Mouse (Mus musculus) midbrain, embryonic 16.5 days (tissue): ENCODE data around the gene Mrvi1. TPM values are rescaled to one million over a fixed set of nuclear protein-coding genes. Genes with fewer than 3 reads are reported as not detected.

ENCODE experiments used
- ATAC-seq: fragments of 200-750 bp; cut with Nextera tagmentation; 2 replicates; pipeline ENCODE4 v1.8.0; 2017; ENCODE audit warnings: moderate TSS enrichment
- H3K27ac ChIP-seq: fragments of 300-500 bp; sonication (generic); 2 replicates; pipeline ENCODE4 v1.5.1; 2014; ENCODE audit warnings: mild to moderate bottlenecking, low read length, mixed read lengths
- H3K27me3 ChIP-seq: fragments of 300-500 bp; sonication (generic); 2 replicates; pipeline ENCODE4 v1.6.1; 2014; ENCODE audit warnings: low read depth, low read length, mixed read lengths; ENCODE audit not compliant: control insufficient read depth, insufficient read depth
- H3K36me3 ChIP-seq: fragments of 300-500 bp; sonication (generic); 2 replicates; pipeline ENCODE4 v1.6.1; 2014; ENCODE audit warnings: mild to moderate bottlenecking, low read length, moderate library complexity, mixed read lengths; ENCODE audit not compliant: control insufficient read depth, insufficient read depth
- H3K4me1 ChIP-seq: fragments of 300-500 bp; sonication (generic); 2 replicates; pipeline ENCODE4 v1.6.1; 2014; ENCODE audit warnings: mild to moderate bottlenecking, low read length, mixed read lengths; ENCODE audit not compliant: control insufficient read depth, insufficient read depth
- H3K4me2 ChIP-seq: fragments of 300-500 bp; sonication (generic); 2 replicates; pipeline ENCODE4 v1.6.1; 2014; ENCODE audit warnings: mild to moderate bottlenecking, low read length, mixed read lengths
- H3K4me3 ChIP-seq: fragments of 300-500 bp; sonication (generic); 2 replicates; pipeline ENCODE4 v1.5.1; 2014; ENCODE audit warnings: low read depth, mild to moderate bottlenecking, low read length, moderate library complexity, mixed read lengths
- H3K9ac ChIP-seq: fragments of 300-500 bp; sonication (generic); 2 replicates; pipeline ENCODE4 v1.6.1; 2014; ENCODE audit warnings: low read depth, low read length, mixed read lengths
- H3K9me3 ChIP-seq: fragments of 300-500 bp; sonication (generic); replicated peaks from 2 replicates; pipeline ENCODE4 v1.6.1; 2014; ENCODE audit warnings: mild to moderate bottlenecking, low read length, mixed read lengths; ENCODE audit not compliant: control insufficient read depth, poor library complexity, severe bottlenecking
- WGBS: fragments of 180-500 bp; shearing (Covaris S2); extraction: QIAGEN DNeasy Blood & Tissue Kit; methylation state at CpG from one replicate; pipeline ENCODE4 v1.1.7; 2014; 5-methylcytosine and 5-hydroxymethylcytosine counted together
- polyA plus RNA-seq: library from polyadenylated mRNA; unstranded; fragments of >200 nt; fragmentation: Nextera tagmentation; extraction: Ambion mirVana; gene quantifications from 2 replicates; pipeline ENCODE4 v1.2.1, GENCODE M21; 2015

The Mrvi1 gene
- polyA plus RNA-seq, 1 experiment from 2014 or later: 0.77 TPM

DNA sequence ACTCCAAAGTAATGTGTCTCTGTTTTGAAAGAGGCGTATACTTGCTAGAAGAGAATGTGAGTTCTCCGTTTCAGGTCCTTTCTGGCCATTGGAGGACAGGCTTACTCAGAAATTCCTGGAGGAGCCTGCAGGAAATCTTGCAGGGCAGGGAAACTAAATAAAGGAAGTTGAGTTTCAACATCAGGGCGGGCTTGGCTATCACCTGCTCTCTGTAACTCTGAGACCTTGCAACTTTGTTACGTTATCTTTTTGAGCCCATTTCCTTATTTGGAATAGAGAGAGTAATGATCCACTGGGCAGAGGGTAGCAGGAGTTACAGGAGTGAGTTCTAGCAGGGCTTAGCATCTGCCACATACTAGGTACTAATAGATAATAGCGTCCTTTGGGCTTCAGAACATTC, 122.1 kb downstream of the Mrvi1 start:
- Histone ChIP-seq H3K36me3 (no peaks in the 10 kb centered on the region), H3K27ac (no peak overlapping the region), H3K4me3 (no peak overlapping the region), H3K9me3 (no peaks in the 10 kb centered on the region), H3K4me2 (no peak overlapping the region), H3K9ac (no peak overlapping the region), H3K4me1 (no peaks in the 10 kb centered on the region), H3K27me3 (no peaks in the 10 kb centered on the region)
- WGBS: 87% methylated on average over 5 of the region's 5 CpGs
- ATAC-seq: no peak

DNA sequence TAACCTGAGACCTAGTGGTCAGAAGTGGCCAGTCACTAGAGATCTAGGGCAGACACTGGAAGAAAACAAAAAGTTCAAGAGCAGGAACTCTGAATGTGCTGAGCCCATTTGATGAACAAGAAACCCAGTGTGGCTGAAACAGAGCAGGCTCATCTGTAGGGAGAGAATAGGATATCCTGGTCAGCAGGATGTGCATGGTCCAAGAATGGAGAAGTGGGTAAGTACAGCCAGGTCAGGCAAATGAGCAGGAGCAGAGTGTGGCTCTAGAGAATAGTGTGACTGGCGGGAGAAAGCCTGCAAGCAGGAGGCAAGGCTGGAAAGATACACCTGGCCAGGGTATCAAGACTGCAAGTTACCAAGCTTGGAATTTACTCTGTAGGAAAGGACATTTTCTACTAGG, 126.7 kb downstream of the Mrvi1 start:
- H3K9ac ChIP-seq: no peak overlapping the region
- H3K9me3 ChIP-seq: no peaks in the 10 kb centered on the region
- H3K36me3 ChIP-seq: no peaks in the 10 kb centered on the region
- no peaks in the 10 kb centered on the region for H3K4me1 ChIP-seq
- ATAC-seq: no peak
- no peak overlapping the region for H3K27ac ChIP-seq
- no peaks in the 10 kb centered on the region for H3K27me3 ChIP-seq
- WGBS: 90% methylated on average over 1 of the region's 1 CpGs
- no peak overlapping the region for H3K4me3 ChIP-seq
- no peak overlapping the region for H3K4me2 ChIP-seq

DNA sequence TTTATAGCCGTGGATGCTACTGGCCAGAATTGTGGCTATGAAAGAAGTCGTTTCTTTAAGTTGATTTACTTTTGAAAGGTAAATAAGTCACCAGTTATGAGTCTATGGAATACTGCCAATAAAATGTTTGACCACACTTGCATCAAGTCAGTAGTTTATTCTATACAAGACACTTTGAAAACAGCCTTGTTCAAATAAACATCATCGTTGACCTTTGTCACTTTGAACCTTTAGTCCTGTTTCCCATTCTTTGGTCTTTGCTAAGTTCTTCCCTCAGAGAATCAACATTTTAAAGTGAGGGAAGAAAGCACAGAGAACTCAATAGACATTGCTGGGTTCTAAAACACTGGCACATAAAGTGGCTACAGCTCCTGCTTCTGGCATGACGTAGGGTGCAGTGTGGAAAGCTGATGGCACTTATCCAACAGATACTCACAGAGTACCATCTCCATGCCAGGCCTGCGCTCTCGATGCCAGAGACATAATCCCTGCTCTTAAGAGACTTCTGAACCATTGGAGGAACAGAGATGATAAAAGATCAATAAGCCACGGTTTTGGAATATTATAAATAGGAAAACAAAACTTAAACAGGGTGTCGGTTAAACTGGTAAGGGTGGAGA, 127.2 kb downstream of the Mrvi1 start:
- Histone ChIP-seq H3K4me3 (no peak overlapping the region), H3K9me3 (no peaks in the 10 kb centered on the region), H3K4me2 (no peak overlapping the region), H3K4me1 (no peaks in the 10 kb centered on the region), H3K9ac (no peak overlapping the region), H3K36me3 (no peaks in the 10 kb centered on the region), H3K27ac (no peak overlapping the region), H3K27me3 (no peaks in the 10 kb centered on the region)
- no peak for ATAC-seq
- 83% methylated on average over 8 of the region's 8 CpGs for WGBS

DNA sequence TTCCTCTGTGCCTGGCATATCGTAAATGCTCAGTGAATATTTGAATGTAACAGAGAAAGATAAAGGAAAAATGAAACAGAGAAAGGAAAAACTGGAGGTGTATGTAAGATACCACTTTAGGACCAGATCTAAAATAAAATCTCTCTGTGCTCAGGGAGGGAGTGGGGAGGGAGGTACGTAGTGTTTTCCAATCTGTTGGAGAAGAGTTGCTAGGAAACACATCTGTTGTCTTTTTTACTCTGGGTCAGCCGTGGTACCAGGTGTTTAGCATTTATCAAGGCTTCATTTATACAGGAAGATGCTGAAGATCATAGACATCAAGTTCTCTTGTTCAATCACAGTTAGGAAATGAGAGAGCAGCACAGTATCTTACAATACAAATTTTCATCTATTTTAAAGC, 127.7 kb downstream of the Mrvi1 start:
- H3K36me3 ChIP-seq: no peaks in the 10 kb centered on the region
- H3K9me3 ChIP-seq: no peaks in the 10 kb centered on the region
- no peaks in the 10 kb centered on the region for H3K27me3 ChIP-seq
- H3K4me2 ChIP-seq: no peak overlapping the region
- no peak overlapping the region for H3K27ac ChIP-seq
- WGBS: 61% methylated on average over 3 of the region's 3 CpGs
- no peaks in the 10 kb centered on the region for H3K4me1 ChIP-seq
- no peak for ATAC-seq
- H3K9ac ChIP-seq: no peak overlapping the region
- no peak overlapping the region for H3K4me3 ChIP-seq

DNA sequence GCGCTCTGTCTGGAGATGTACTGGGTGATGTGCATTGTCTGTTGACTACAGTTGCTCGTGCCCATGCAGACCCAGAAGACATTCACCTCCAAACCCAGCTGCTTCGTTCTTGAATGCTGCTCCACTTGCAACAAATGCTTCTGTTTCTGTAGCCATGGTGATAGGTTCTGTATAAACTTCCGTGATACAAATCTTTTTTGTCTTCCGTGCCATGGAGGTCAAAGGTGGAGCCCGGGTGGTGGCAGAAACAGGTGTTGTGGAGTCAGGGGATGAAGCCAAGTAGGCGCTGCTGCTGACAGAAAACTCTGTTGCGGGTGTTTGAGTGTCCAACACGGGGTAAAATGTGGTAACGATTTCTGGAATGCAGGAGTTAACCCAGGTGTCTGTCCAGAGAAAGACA, 128.7 kb downstream of the Mrvi1 start:
- Histone ChIP-seq H3K4me1 (no peaks in the 10 kb centered on the region), H3K36me3 (no peaks in the 10 kb centered on the region), H3K27ac (no peak overlapping the region), H3K9ac (no peak overlapping the region), H3K27me3 (no peaks in the 10 kb centered on the region), H3K9me3 (no peaks in the 10 kb centered on the region), H3K4me3 (no peak overlapping the region), H3K4me2 (no peak overlapping the region)
- 53% methylated on average over 10 of the region's 10 CpGs for WGBS
- no peak for ATAC-seq

DNA sequence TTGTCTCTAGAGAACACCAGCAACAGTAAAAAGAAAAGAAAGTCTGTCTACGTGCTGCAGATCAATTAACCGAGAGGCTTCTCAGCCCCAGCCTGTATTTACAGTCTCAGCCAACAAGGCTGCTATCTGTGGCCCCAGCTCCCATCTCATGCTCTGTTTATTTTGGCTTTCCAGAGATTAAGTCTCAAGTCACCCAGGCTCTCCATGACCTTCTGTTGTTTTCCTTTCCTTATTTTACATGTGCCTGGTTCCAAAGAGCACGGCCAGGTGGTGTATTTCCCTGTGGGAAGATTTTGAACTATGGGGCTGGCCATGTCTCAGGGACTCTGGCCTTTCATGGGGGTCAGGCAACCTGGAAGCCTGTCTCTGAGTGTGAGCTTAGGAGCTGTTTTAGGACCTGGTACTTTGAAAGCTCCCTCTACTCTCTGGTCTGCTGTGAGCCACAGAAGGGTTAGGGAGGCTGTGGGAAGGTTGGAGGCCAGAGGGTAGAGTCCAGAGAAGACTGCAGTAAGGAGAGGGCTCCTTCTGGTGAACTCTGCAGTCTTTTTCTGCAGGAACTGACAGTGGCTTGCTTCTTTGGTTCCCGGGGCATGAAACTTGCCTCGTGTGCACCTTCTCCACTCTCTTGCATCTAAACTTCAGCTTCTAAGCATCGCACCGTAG, 130.6 kb downstream of the Mrvi1 start:
- Histone ChIP-seq H3K27me3 (no peaks in the 10 kb centered on the region), H3K9me3 (no peaks in the 10 kb centered on the region), H3K4me3 (no peak overlapping the region), H3K4me1 (no peaks in the 10 kb centered on the region), H3K9ac (no peak overlapping the region), H3K27ac (no peak overlapping the region), H3K4me2 (no peak overlapping the region), H3K36me3 (no peaks in the 10 kb centered on the region)
- 84% methylated on average over 7 of the region's 7 CpGs for WGBS
- no peak for ATAC-seq

DNA sequence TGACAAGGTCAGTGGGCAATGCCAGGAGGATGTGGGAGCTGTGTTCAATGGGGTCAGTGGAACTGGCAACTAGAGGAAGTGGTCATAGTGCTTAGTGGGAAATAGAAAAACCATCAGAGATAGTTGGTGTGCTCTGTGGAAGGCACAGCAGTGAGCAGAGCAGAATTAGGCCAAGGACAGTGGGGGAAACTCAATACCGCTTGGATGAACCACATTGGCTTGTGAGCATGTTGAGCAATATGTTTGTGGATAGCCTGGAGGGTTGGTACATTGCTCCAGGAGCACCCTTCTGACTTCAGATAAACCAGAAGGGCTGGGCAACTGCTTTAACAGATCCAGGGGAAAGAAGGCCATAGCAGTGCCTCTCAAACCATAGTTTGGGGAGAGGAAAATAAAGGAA, 133.9 kb downstream of the Mrvi1 start:
- Histone ChIP-seq H3K4me1 (peaks cover 3% of the 10 kb centered on the region), H3K27me3 (no peaks in the 10 kb centered on the region), H3K4me3 (no peak overlapping the region), H3K9ac (no peak overlapping the region), H3K9me3 (no peaks in the 10 kb centered on the region), H3K27ac (no peak overlapping the region), H3K4me2 (no peak overlapping the region), H3K36me3 (no peaks in the 10 kb centered on the region)
- ATAC-seq: no peak
- WGBS: 81% methylated on average over 1 of the region's 1 CpGs

DNA sequence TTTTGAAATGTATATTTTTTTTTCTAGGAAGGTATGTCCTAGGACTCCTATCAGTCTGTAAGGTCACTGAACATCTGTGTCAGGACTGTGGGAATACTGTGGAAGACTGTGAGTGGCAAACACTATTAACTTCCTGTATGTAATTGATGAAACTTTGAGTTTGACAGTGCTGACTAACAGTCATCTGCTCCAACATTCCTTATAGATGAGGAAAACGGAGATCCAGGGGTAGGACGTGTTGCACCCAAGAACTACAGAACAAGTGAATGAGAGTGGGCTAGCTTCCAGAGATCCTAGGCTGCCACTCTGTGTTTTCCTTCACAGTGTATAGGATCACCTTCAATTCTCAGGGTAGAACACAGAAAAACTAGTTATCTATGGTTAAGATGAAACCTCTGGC, 134.9 kb downstream of the Mrvi1 start:
- Histone ChIP-seq H3K9me3 (no peaks in the 10 kb centered on the region), H3K4me3 (no peak overlapping the region), H3K4me2 (no peak overlapping the region), H3K27me3 (no peaks in the 10 kb centered on the region), H3K27ac (no peak overlapping the region), H3K4me1 (peaks cover 6% of the 10 kb centered on the region), H3K9ac (no peak overlapping the region), H3K36me3 (no peaks in the 10 kb centered on the region)
- WGBS: 86% methylated on average over 2 of the region's 2 CpGs
- ATAC-seq: no peak

DNA sequence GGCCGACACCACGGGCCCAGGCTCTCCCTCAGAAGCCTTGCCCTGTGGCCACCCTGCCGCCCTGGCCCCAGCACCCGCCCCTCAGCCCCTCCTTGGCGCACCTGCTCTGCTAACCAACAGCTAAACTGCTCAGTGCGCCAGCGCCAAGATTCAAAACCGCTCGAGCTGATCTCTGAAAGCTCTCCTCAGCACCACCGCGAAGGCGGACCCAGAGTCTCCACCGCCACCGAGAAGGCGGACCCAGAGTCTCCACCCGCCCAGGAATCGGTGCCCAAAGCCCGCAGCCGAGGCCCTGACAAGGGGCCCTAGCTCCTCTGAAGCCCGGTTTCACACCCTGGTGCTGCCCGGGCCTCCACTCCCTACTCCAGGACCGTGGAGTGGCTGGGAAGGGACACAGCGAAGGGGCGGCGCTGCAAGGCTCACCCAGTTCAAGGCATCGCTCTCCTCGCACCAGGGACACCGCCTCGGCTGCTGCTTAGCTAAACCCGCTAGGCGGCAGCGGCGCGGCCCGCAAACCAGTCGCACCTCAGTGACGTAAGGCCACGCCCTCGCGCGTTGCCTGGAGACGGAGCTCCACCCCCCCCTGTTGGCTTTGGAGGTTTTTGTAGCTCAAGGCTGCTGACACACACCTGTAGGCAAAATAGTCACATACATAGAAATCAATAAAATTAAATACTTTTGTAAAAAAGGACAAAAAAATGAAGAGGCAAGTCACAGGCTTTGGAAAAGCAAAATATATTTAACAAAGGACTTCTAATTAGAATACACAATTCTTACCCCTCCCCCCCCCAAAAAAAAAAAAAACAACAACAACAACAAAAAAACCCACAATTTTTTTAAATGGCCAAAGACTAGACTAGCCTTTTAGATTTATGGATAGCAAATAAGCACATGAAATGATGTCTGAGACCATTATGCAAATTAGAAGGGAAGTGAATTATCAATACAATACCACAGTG, 138.1 kb downstream of the Mrvi1 start, which contains the start of gene Rnf141:
Rnf141 (minus strand) TSS at position 542 of the 959 bp plus-strand sequence.
- Histone ChIP-seq H3K4me1 (peaks cover 6% of the 10 kb centered on the region), H3K27ac (peak within 1 kb of the TSS; percentile 86), H3K9me3 (no peaks in the 10 kb centered on the region), H3K27me3 (no peaks in the 10 kb centered on the region), H3K9ac (peak within 1 kb of the TSS; percentile 81), H3K4me3 (peak within 1 kb of the TSS; percentile 89), H3K4me2 (peak within 1 kb of the TSS; percentile 85), H3K36me3 (no peaks in the 10 kb centered on the region)
- under 1% methylated on average over 41 of the region's 42 CpGs for WGBS
- peak; percentile 96 for ATAC-seq
